Mouse (Mus musculus) forebrain, embryonic 15.5 days (tissue): ENCODE data around the gene Gm44805. TPM values are rescaled to one million over a fixed set of nuclear protein-coding genes. Genes with fewer than 3 reads are reported as not detected.

Experiments
- ATAC-seq: fragments of 200-750 bp; cut with Nextera tagmentation; replicated peaks from 2 replicates; pipeline ENCODE4 v1.8.0; 2017; ENCODE audit warnings: mild to moderate bottlenecking, moderate TSS enrichment, moderate library complexity
- H3K27ac ChIP-seq: fragments of 300-500 bp; sonication (generic); replicated peaks from 2 replicates; pipeline ENCODE4 v1.5.1; 2015; ENCODE audit warnings: mild to moderate bottlenecking, inconsistent platforms
- H3K27me3 ChIP-seq: fragments of 300-500 bp; sonication (generic); 2 replicates; pipeline ENCODE4 v1.6.1; 2015; ENCODE audit warnings: inconsistent platforms
- H3K36me3 ChIP-seq: fragments of 300-500 bp; sonication (generic); 2 replicates; pipeline ENCODE4 v1.6.1; 2015; ENCODE audit warnings: mild to moderate bottlenecking, inconsistent platforms
- H3K4me1 ChIP-seq: fragments of 300-500 bp; sonication (generic); 2 replicates; pipeline ENCODE4 v1.6.1; 2015; ENCODE audit warnings: inconsistent platforms
- H3K4me2 ChIP-seq: fragments of 300-500 bp; sonication (generic); replicated peaks from 2 replicates; pipeline ENCODE4 v1.6.1; 2015; ENCODE audit warnings: mild to moderate bottlenecking, inconsistent platforms
- H3K4me3 ChIP-seq: fragments of 300-500 bp; sonication (generic); 2 replicates; pipeline ENCODE4 v1.5.1; 2015; ENCODE audit warnings: mild to moderate bottlenecking, inconsistent platforms
- H3K9ac ChIP-seq: fragments of 300-500 bp; sonication (generic); replicated peaks from 2 replicates; pipeline ENCODE4 v1.6.1; 2015; ENCODE audit warnings: mild to moderate bottlenecking, inconsistent platforms
- H3K9me3 ChIP-seq: fragments of 300-500 bp; sonication (generic); 2 replicates; pipeline ENCODE4 v1.6.1; 2016; ENCODE audit warnings: inconsistent platforms
- WGBS: fragments of 180-500 bp; shearing (Covaris S2); methylation state at CpG from one replicate; pipeline ENCODE4 v1.1.7; 2015; ENCODE audit warnings: mixed read lengths; 5-methylcytosine and 5-hydroxymethylcytosine counted together
- polyA plus RNA-seq: library from polyadenylated mRNA; unstranded; fragments of >200 nt; fragmentation: Nextera tagmentation; extraction: Ambion mirVana; gene quantifications from 2 replicates; pipeline ENCODE4 v1.2.1, GENCODE M21; 2015

Gm44805 gene
- polyA plus RNA-seq, 1 experiment from 2014 or later: not detected

DNA sequence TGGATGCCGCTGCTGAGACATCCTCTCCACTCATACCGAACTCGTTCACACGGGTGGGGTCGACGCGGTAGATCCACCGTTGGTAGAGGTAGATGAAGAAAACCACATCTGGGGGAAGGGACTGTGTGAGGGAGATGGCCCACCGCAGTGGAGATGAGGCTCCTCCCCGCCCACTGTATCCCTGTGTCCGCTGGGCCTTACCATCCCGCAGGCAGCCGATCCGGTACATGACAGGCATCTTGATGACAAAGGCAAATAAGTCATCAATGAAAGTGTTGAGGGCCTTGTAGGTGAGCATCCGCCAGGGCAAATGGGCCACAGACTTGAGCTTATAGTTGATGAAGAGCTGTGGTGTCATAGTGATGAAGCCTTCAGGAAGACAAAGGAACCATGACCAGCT, 47.4 kb downstream of the Gm44805 start:
- no peak overlapping the region for H3K9ac ChIP-seq
- peaks cover 70% of the 10 kb centered on the region for H3K36me3 ChIP-seq

GRCm38 (mm10) chr7:19633197-19633596, 48.0 kb downstream of the Gm44805 start:
- Histone ChIP-seq H3K4me2 (no peak overlapping the region), H3K9ac (no peak overlapping the region), H3K27me3 (no peaks in the 10 kb centered on the region), H3K9me3 (no peaks in the 10 kb centered on the region), H3K4me3 (no peak overlapping the region), H3K27ac (no peak overlapping the region), H3K4me1 (peaks cover 13% of the 10 kb centered on the region), H3K36me3 (peaks cover 64% of the 10 kb centered on the region)
- no peak for ATAC-seq
- WGBS: 93% methylated on average over 17 of the region's 17 CpGs

More for the DNA sequence above, 47.4 kb downstream of the Gm44805 start:
- H3K9me3 ChIP-seq: no peaks in the 10 kb centered on the region
- WGBS: 95% methylated on average over 15 of the region's 15 CpGs
- no peak overlapping the region for H3K4me3 ChIP-seq
- ATAC-seq: no peak
- no peak overlapping the region for H3K27ac ChIP-seq
- H3K4me1 ChIP-seq: peaks cover 7% of the 10 kb centered on the region
- no peak overlapping the region for H3K4me2 ChIP-seq
- no peaks in the 10 kb centered on the region for H3K27me3 ChIP-seq

DNA sequence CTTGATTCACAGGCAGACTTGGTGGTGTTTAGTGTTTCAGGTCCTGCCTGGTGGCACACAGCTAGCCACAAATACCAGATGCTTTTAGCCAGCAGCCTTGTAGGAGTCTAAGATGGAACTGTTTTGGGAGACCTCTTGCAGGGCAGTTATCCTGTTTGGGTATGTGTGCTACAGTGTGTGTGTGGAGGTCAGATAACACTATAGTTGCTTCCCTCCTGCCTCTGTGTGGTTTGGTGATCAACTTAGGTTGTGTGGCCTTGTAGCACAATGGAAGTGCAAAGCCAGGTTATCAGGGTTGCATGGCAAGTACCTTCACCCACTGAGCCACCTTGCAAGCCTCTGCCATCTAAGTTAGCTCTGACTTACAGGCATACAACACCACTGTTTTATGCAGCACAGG, 48.5 kb downstream of the Gm44805 start:
- no peak overlapping the region for H3K4me2 ChIP-seq
- H3K4me3 ChIP-seq: no peak overlapping the region
- H3K9ac ChIP-seq: no peak overlapping the region
- ATAC-seq: no peak
- peaks cover 15% of the 10 kb centered on the region for H3K4me1 ChIP-seq
- peaks cover 59% of the 10 kb centered on the region for H3K36me3 ChIP-seq
- no peaks in the 10 kb centered on the region for H3K9me3 ChIP-seq
- no peaks in the 10 kb centered on the region for H3K27me3 ChIP-seq
- no peak overlapping the region for H3K27ac ChIP-seq

- Histone ChIP-seq H3K4me2 (no peak overlapping the region), H3K4me3 (no peak overlapping the region), H3K27me3 (no peaks in the 10 kb centered on the region), H3K27ac (no peak overlapping the region), H3K4me1 (peaks cover 15% of the 10 kb centered on the region), H3K9ac (no peak overlapping the region), H3K36me3 (peaks cover 54% of the 10 kb centered on the region), H3K9me3 (no peaks in the 10 kb centered on the region)
- ATAC-seq: no peak
These were observed 48.9 kb downstream of the Gm44805 start for GRCm38 (mm10) chr7:19632275-19632674.

DNA sequence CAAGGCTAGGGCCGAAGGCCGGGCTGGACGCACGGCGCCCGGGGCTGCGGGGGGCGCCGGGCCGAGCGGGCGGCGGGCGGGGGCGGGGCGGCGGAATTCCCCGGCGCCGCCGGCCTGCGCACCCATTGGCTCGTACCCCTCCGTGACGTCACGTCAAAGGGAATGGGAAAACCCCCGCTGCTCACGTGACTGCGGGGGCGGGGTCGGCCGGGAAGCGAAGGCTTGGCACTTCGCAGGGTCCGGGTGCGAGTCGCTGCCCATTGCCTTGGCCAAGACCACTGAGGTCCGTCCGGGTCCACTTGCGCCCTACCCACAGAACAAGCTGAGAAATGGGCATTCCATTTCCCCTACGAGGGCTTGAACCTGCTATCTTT, 51.9 kb downstream of the Gm44805 start, which contains the start of gene Relb:
TSS of gene Relb (minus strand) at position 78 of the 374 bp plus-strand sequence.
- WGBS: under 1% methylated on average over 35 of the region's 41 CpGs
- peak; percentile 68 for ATAC-seq
- Histone ChIP-seq H3K36me3 (peaks cover 27% of the 10 kb centered on the region), H3K27me3 (no peaks in the 10 kb centered on the region), H3K9ac (peak within 1 kb of the TSS; percentile 53), H3K4me1 (peaks cover 15% of the 10 kb centered on the region), H3K9me3 (no peaks in the 10 kb centered on the region), H3K4me3 (peak within 1 kb of the TSS; percentile 89), H3K4me2 (peak within 1 kb of the TSS; percentile 99), H3K27ac (peak within 1 kb of the TSS; percentile 74)

DNA sequence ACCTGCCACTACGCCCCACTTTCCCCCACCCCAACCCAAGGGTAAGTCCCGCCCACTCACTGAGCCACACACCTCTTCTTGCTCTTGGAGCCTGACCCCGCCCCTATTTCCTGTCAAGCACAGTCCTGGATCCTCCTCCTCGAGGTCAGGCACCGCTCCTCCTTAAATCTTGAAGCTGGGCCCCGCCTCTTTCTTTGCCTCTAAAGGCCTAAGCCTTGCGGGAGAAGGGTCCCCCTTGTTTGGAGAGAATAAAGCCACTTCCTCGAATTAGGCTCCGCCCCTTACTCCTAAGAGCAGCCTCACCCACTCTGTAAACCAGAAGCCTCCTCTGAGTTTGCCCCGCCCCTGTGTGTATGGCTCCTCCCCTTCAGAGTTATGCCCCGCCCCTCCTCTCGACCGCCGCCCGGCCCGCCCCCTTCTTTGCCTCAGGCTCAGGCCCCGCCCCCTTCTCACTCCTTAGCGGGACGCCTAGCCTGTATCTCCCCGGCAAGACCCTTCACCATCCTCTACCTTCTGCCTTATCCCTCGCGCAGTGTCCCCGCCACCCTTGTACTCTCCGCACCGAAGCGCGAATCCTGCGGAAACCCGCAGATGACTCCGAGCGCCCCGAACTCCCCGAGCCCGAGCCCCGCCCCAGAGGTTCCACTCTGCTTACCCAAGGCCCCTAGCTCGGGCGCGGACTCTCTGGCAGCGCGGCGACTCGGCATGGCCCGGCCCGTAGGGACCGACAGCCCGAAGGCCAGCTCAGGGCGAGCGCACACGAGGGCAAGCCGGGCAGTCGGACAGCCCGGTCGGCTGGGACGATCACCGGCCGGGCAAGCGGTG, 52.5 kb downstream of the Gm44805 start:
- H3K27ac ChIP-seq: peak overlapping the region; percentile 74
- no peaks in the 10 kb centered on the region for H3K27me3 ChIP-seq
- under 1% methylated on average over 57 of the region's 57 CpGs for WGBS
- H3K4me3 ChIP-seq: peak overlapping the region; percentile 89
- peaks cover 15% of the 10 kb centered on the region for H3K4me1 ChIP-seq
- peak overlapping the region; percentile 99 for H3K4me2 ChIP-seq
- peaks cover 21% of the 10 kb centered on the region for H3K36me3 ChIP-seq
- no peaks in the 10 kb centered on the region for H3K9me3 ChIP-seq
- peak; percentile 86 for ATAC-seq
- H3K9ac ChIP-seq: peak overlapping the region; percentile 53

GRCm38 (mm10) chr7:19628192-19628535, 53.1 kb downstream of the Gm44805 start:
- WGBS: 19% methylated on average over 17 of the region's 17 CpGs
- no peak overlapping the region; the same call in 1 of the 2 replicates for H3K9ac ChIP-seq

DNA sequence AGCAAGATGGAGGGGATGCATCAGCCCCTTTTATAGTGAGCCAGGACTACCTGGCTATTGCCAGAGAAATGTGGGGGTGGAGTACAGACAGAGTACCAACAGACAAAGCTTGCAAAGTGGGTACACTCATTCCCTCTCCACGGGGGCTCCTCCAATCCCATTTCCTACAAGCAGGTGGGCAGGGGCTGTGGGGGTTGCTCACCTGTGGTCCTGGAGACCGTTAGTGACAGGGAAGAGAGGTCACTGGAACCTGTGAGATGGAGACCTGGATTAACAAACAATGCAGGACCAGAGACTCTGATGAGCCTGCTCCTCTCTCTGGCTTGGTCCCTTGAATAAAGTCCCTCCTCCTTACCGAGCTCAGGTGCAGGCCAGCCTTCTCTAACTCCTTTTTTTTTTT, 53.5 kb downstream of the Gm44805 start:
- 72% methylated on average over 3 of the region's 3 CpGs for WGBS
- Histone ChIP-seq H3K9me3 (no peaks in the 10 kb centered on the region), H3K9ac (no peak overlapping the region), H3K27me3 (no peaks in the 10 kb centered on the region), H3K4me2 (no peak overlapping the region), H3K4me3 (no peak overlapping the region), H3K36me3 (peaks cover 10% of the 10 kb centered on the region; the same call in 1 of the 2 replicates), H3K27ac (no peak overlapping the region), H3K4me1 (peaks cover 15% of the 10 kb centered on the region)
- ATAC-seq: no peak

More at GRCm38 (mm10) chr7:19628192-19628535, 53.1 kb downstream of the Gm44805 start:
- no peak; the same call in 1 of the 2 replicates for ATAC-seq
- H3K36me3 ChIP-seq: peaks cover 15% of the 10 kb centered on the region
- H3K4me2 ChIP-seq: peak overlapping the region; percentile 99
- H3K27ac ChIP-seq: peak overlapping the region; percentile 74
- no peaks in the 10 kb centered on the region for H3K27me3 ChIP-seq
- no peaks in the 10 kb centered on the region for H3K9me3 ChIP-seq
- peak overlapping the region; percentile 89 for H3K4me3 ChIP-seq
- peaks cover 15% of the 10 kb centered on the region for H3K4me1 ChIP-seq

GRCm38 (mm10) chr7:19623433-19623832, 57.8 kb downstream of the Gm44805 start:
- no peak overlapping the region for H3K4me3 ChIP-seq
- no peak overlapping the region for H3K9ac ChIP-seq
- no peak overlapping the region for H3K4me2 ChIP-seq
- ATAC-seq: no peak
- H3K9me3 ChIP-seq: no peaks in the 10 kb centered on the region
- peaks cover 10% of the 10 kb centered on the region for H3K4me1 ChIP-seq
- H3K36me3 ChIP-seq: no peaks in the 10 kb centered on the region
- 79% methylated on average over 2 of the region's 2 CpGs for WGBS
- no peak overlapping the region for H3K27ac ChIP-seq
- peaks cover 4% of the 10 kb centered on the region; the same call in 1 of the 2 replicates for H3K27me3 ChIP-seq

DNA sequence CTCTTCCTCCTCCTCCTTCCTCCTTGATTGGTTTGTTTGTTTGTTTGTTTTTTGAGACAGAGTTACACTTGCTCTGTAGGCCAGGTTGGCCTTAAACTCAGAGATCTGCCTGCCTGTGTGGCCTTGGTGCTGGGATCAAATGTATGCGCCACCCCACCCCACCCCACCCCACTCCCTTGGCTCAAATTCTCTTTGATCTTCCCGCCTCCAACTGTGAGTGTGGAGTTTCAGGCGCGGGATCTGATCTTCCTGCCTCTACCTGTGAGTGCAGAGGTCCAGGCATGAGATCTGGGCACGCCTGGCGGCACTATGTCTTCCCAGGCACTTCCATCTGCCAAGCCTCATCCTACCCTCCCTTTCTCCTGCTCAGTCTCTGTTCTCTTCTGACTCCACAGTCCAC, 59.0 kb downstream of the Gm44805 start:
- Histone ChIP-seq H3K36me3 (no peaks in the 10 kb centered on the region), H3K9ac (no peak overlapping the region), H3K4me1 (peaks cover 5% of the 10 kb centered on the region; the same call in 1 of the 2 replicates), H3K27ac (no peak overlapping the region), H3K27me3 (peaks cover 4% of the 10 kb centered on the region; the same call in 1 of the 2 replicates), H3K4me2 (no peak overlapping the region), H3K4me3 (no peak overlapping the region), H3K9me3 (no peaks in the 10 kb centered on the region)
- WGBS: 38% methylated on average over 6 of the region's 6 CpGs
- no peak for ATAC-seq
